Mouse (Mus musculus) testis, adult 2 months (tissue): ENCODE results near the gene Ocln.

Source experiments
- CTCF ChIP-seq: fragments of 200-500 bp; IDR thresholded peaks from 2 replicates; pipeline ENCODE4 v1.5.1; 2012; ENCODE audit warnings: low read depth, mild to moderate bottlenecking, inconsistent platforms, low read length, moderate library complexity; ENCODE audit not compliant: control insufficient read depth, insufficient read depth, insufficient replicate concordance
- POLR2A ChIP-seq: fragments of 200-500 bp; IDR thresholded peaks from 2 replicates; pipeline ENCODE4 v1.6.1; 2012; ENCODE audit warnings: low read depth, mild to moderate bottlenecking, inconsistent platforms, low read length, moderate library complexity; ENCODE audit not compliant: control insufficient read depth

- TF ChIP-seq CTCF (no peak), POLR2A (no peak)
Observed at GRCm38 (mm10) chr13:100600317-100600716, 47.8 kb upstream of the Ocln start.
